Mouse (Mus musculus) testis, adult 2 months (tissue): ENCODE measurements around the gene Atp6v1g3. TPM values are rescaled to one million over a fixed set of nuclear protein-coding genes. Genes with fewer than 3 reads are reported as not detected.

Experiments
- H3K27ac ChIP-seq: fragments of 200-500 bp; 2 replicates; pipeline ENCODE4 v1.5.1; 2012; ENCODE audit warnings: low read depth, low read length; ENCODE audit not compliant: control insufficient read depth, insufficient read depth
- H3K27me3 ChIP-seq: fragments of 200-500 bp; 2 replicates; pipeline ENCODE4 v1.6.1; 2012; ENCODE audit warnings: mild to moderate bottlenecking, low read length, moderate library complexity; ENCODE audit not compliant: control insufficient read depth, insufficient read depth
- H3K36me3 ChIP-seq: fragments of 200-500 bp; 2 replicates; pipeline ENCODE4 v1.6.1; 2012; ENCODE audit warnings: mild to moderate bottlenecking, low read length; ENCODE audit not compliant: control insufficient read depth, insufficient read depth
- H3K4me1 ChIP-seq: fragments of 200-500 bp; 2 replicates; pipeline ENCODE4 v1.6.1; 2012; ENCODE audit warnings: low read length; ENCODE audit not compliant: control insufficient read depth, insufficient read depth
- H3K4me3 ChIP-seq: fragments of 200-500 bp; 2 replicates; pipeline ENCODE4 v1.5.1; 2012; ENCODE audit warnings: low read depth, mild to moderate bottlenecking, low read length, moderate library complexity, mixed read lengths; ENCODE audit not compliant: control insufficient read depth
- CTCF ChIP-seq: fragments of 200-500 bp; IDR thresholded peaks from 2 replicates; pipeline ENCODE4 v1.5.1; 2012; ENCODE audit warnings: low read depth, mild to moderate bottlenecking, inconsistent platforms, low read length, moderate library complexity; ENCODE audit not compliant: control insufficient read depth, insufficient read depth, insufficient replicate concordance
- POLR2A ChIP-seq: fragments of 200-500 bp; IDR thresholded peaks from 2 replicates; pipeline ENCODE4 v1.6.1; 2012; ENCODE audit warnings: low read depth, mild to moderate bottlenecking, inconsistent platforms, low read length, moderate library complexity; ENCODE audit not compliant: control insufficient read depth
- polyA plus RNA-seq: library from polyadenylated mRNA; depleted of rRNA; stranded (reverse); fragments of >200 nt; gene quantifications from 2 replicates; pipeline ENCODE4 v1.2.3, GENCODE M21; 2012; rRNA removed

Atp6v1g3 gene
- polyA plus RNA-seq, 1 experiment, result not detected

- Histone ChIP-seq H3K4me3 (no peak overlapping the region), H3K27ac (no peak overlapping the region), H3K4me1 (peaks cover 2% of the 10 kb centered on the region; the same call in 1 of the 2 replicates), H3K36me3 (no peaks in the 10 kb centered on the region), H3K27me3 (no peaks in the 10 kb centered on the region)
- TF ChIP-seq POLR2A (no peak), CTCF (no peak)
These were observed 54.8 kb downstream of the Atp6v1g3 start for GRCm38 (mm10) chr1:138328320-138328719.

GRCm38 (mm10) chr1:138330556-138330955 lies 57.0 kb downstream of the Atp6v1g3 start:
- Histone ChIP-seq H3K4me1 (peaks cover 2% of the 10 kb centered on the region; the same call in 1 of the 2 replicates), H3K4me3 (no peak overlapping the region), H3K36me3 (no peaks in the 10 kb centered on the region), H3K27ac (no peak overlapping the region), H3K27me3 (no peaks in the 10 kb centered on the region)
- no peak for TF ChIP-seq CTCF
- TF ChIP-seq POLR2A, result no peak

DNA sequence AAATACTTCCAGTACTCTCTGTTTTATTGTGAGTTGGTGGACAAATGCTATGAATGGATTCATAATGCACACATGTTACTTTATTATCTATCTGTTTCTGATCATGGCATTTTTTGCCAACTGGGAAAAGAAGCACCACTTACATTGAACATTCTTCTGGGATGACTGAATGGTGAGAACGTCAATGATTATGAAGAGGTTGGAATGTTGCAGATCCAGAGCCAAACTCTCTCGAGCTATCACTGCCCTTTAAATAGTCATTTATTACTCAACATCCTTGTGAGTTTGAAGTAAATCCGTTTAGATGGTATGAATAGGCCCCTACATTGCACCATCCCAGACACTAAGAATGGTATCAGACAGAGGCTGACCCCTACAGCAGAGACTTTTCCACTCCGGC lies 58.1 kb downstream of the Atp6v1g3 start:
- no peak for TF ChIP-seq POLR2A
- TF ChIP-seq CTCF, result no peak
- Histone ChIP-seq H3K4me1 (peaks cover 2% of the 10 kb centered on the region; the same call in 1 of the 2 replicates), H3K27me3 (no peaks in the 10 kb centered on the region)

DNA sequence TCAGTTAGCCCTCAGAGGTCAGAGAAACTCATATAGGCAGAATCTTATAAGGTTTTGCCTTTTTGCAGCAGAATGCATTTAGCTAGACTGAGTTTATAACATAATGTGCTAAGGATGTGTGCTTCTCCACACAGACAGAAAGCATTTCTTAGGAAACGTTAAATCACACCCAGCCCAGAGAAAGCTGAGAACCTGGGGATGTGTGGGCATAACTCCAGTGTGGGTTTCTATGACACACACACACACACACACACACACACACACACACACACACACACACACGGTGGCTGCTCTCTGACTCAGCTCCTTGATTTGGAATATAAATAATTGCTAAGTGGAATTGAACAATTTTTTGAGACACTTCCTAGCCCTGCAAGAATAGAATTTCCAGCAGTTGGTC lies 61.2 kb downstream of the Atp6v1g3 start:
- TF ChIP-seq CTCF (no peak), POLR2A (no peak)
- Histone ChIP-seq H3K4me1 (no peaks in the 10 kb centered on the region), H3K4me3 (no peak overlapping the region), H3K27me3 (no peaks in the 10 kb centered on the region), H3K36me3 (no peaks in the 10 kb centered on the region), H3K27ac (no peak overlapping the region)

More for the DNA sequence above, 58.1 kb downstream of the Atp6v1g3 start:
- no peak overlapping the region for H3K27ac ChIP-seq
- H3K4me3 ChIP-seq, result no peak overlapping the region
- no peaks in the 10 kb centered on the region for H3K36me3 ChIP-seq

GRCm38 (mm10) chr1:138337417-138337816 lies 63.9 kb downstream of the Atp6v1g3 start:
- Histone ChIP-seq H3K4me1 (no peaks in the 10 kb centered on the region), H3K27ac (no peak overlapping the region), H3K36me3 (no peaks in the 10 kb centered on the region), H3K4me3 (no peak overlapping the region), H3K27me3 (no peaks in the 10 kb centered on the region)
- TF ChIP-seq POLR2A (no peak), CTCF (no peak)

Other genes starting within 250 kb of the Atp6v1g3 start
- gene Ptprc, start 98.0 kb upstream of the Atp6v1g3 start, polyA plus RNA-seq, result 0.38 and 0.61 TPM in 2 replicates